In the genomic region with DNA sequence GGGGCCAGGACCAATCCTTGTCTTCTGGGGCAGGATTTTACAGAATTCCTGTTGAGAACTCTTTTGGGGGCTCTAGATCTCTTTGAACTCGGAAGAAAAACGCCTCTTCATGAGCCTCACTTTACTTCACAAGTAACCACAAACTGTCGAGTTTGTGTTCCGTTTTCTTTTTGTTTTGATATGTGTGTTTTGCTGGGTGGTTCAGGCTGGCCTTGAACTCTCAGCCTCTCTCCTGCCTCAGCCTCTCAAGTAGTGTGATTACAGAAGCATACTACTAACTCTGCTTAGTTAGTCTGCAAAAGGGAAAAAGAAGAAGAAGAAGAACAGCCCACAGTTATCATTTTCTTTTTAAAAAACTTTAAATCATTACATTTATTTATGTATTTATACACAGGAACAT, we compare ENCODE assay signal across 13 mouse cellular contexts.
"Had no signal": no experiment of that assay in that cellular context is flagged by ENCODE, and none has a peak within 500 bp of the region (broad histone marks: within the 10 kb centered on the region; RNA-seq: fewer than 3 reads in every experiment).

No protein-coding gene starts in this region.

- H3K36me3 ChIP-seq: intestine, embryonic 15.5 days; kidney, embryonic 15.5 days; liver, embryonic 13.5 days; neural tube, embryonic 13.5 days had no signal

- H3K4me2 ChIP-seq: intestine, embryonic 15.5 days; kidney, embryonic 15.5 days; liver, embryonic 13.5 days; midbrain, embryonic 11.5 days; neural tube, embryonic 13.5 days had no signal

- H3K27ac ChIP-seq: intestine, embryonic 15.5 days; kidney, embryonic 15.5 days; liver, embryonic 13.5 days; neural tube, embryonic 13.5 days had no signal

- H3K9me3 ChIP-seq: intestine, embryonic 15.5 days; kidney, embryonic 15.5 days; liver, embryonic 13.5 days; neural tube, embryonic 13.5 days had no signal

- H3K9ac ChIP-seq: intestine, embryonic 15.5 days; kidney, embryonic 15.5 days; liver, embryonic 13.5 days; neural tube, embryonic 13.5 days had no signal

- DNase-seq: kidney, adult 11 months; kidney, adult 8-10 months; kidney, postnatal 10 days; kidney, postnatal 36 days; liver, embryonic 13.5 days; lung, adult 2 months; lung, postnatal 14 days; lung, postnatal 4 days; midbrain, embryonic 14.5 days had no signal

- H3K27me3 ChIP-seq: intestine, embryonic 15.5 days; kidney, embryonic 15.5 days; liver, embryonic 13.5 days; neural tube, embryonic 13.5 days had no signal

- H3K4me1 ChIP-seq: intestine, embryonic 15.5 days; neural tube, embryonic 13.5 days had no signal

- ATAC-seq: intestine, embryonic 15.5 days had no signal

- H3K4me3 ChIP-seq: intestine, embryonic 15.5 days; kidney, embryonic 15.5 days; liver, embryonic 13.5 days; neural tube, embryonic 13.5 days had no signal
